Mouse (Mus musculus): ENCODE measurements around the gene Nr2f2. TPM values are rescaled to one million over a fixed set of nuclear protein-coding genes. Genes with fewer than 3 reads are reported as not detected.

Gene Nr2f2
- polyA plus RNA-seq, 1 experiment from 2014 or later = 203 TPM

GRCm38 (mm10) chr7:70368268-70368655 is 1.7 kb upstream of the Nr2f2 start:
- Histone ChIP-seq H3K4me1 (replicated peaks; ENCODE audit: insufficient read depth, low read length) (peaks cover 15% of the 10 kb centered on the region), H3K9me3 (replicated peaks; ENCODE audit: low read length) (no peaks in the 10 kb centered on the region), H3K4me3 (replicated peaks; ENCODE audit: low read depth, low read length) (peak overlapping the region; percentile 67), H3K4me2 (ENCODE audit: low read length) (peak overlapping the region; percentile 82), H3K27me3 (ENCODE audit: insufficient read depth, low read length) (no peaks in the 10 kb centered on the region), H3K27ac (peak overlapping the region; percentile 97), H3K9ac (ENCODE audit: low read depth, low read length) (peak overlapping the region; percentile 90), H3K36me3 (ENCODE audit: insufficient read depth, low read length) (no peaks in the 10 kb centered on the region)
- DNase-seq (ENCODE audit: low spot score) = peak; percentile 48
- ATAC-seq (replicated peaks; ENCODE audit: low FRiP score, low read depth) = no peak
- TF ChIP-seq CTCF (IDR thresholded peaks at IDR 0.05; ENCODE audit: low read depth) = no peak
- 23% methylated on average over 6 of the region's 6 CpGs for WGBS

- Histone ChIP-seq H3K27ac (peak overlapping the region; percentile 97), H3K9me3 (replicated peaks; ENCODE audit: low read length) (no peaks in the 10 kb centered on the region), H3K36me3 (ENCODE audit: insufficient read depth, low read length) (no peaks in the 10 kb centered on the region), H3K9ac (ENCODE audit: low read depth, low read length) (peak overlapping the region; percentile 90), H3K4me3 (replicated peaks; ENCODE audit: low read depth, low read length) (peak overlapping the region; percentile 67), H3K4me1 (replicated peaks; ENCODE audit: insufficient read depth, low read length) (peaks cover 15% of the 10 kb centered on the region), H3K4me2 (ENCODE audit: low read length) (peak overlapping the region; percentile 82), H3K27me3 (ENCODE audit: insufficient read depth, low read length) (no peaks in the 10 kb centered on the region)
- TF ChIP-seq CTCF (IDR thresholded peaks at IDR 0.05; ENCODE audit: low read depth) = no peak
- WGBS = 18% methylated on average over 16 of the region's 16 CpGs
- ATAC-seq (replicated peaks; ENCODE audit: low FRiP score, low read depth) (no peak; the same call in 1 of the 2 replicates), DNase-seq (ENCODE audit: low spot score) (peak; percentile 75)
Measured at GRCm38 (mm10) chr7:70367591-70368267, 1.2 kb upstream of the Nr2f2 start.

GRCm38 (mm10) chr7:70366808-70367095 is 217 bp upstream of the Nr2f2 start:
- H3K27me3 ChIP-seq (ENCODE audit: insufficient read depth, low read length) = no peaks in the 10 kb centered on the region
- TF ChIP-seq CTCF (IDR thresholded peaks at IDR 0.05; ENCODE audit: low read depth) = no peak
- H3K9ac ChIP-seq (ENCODE audit: low read depth, low read length) = peak overlapping the region; percentile 90
- DNase-seq (ENCODE audit: low spot score) = peak; percentile 59
- H3K36me3 ChIP-seq (ENCODE audit: insufficient read depth, low read length) = no peaks in the 10 kb centered on the region
- peak overlapping the region; percentile 82 for H3K4me2 ChIP-seq (ENCODE audit: low read length)
- H3K27ac ChIP-seq = peak overlapping the region; percentile 97
- peak overlapping the region; percentile 67 for H3K4me3 ChIP-seq (replicated peaks; ENCODE audit: low read depth, low read length)
- ATAC-seq (replicated peaks; ENCODE audit: low FRiP score, low read depth) = no peak
- H3K4me1 ChIP-seq (replicated peaks; ENCODE audit: insufficient read depth, low read length) = peaks cover 15% of the 10 kb centered on the region; the same call in 1 of the 2 replicates
- WGBS = 0% methylated on average over 1 of the region's 1 CpGs
- no peaks in the 10 kb centered on the region for H3K9me3 ChIP-seq (replicated peaks; ENCODE audit: low read length)

- Histone ChIP-seq H3K36me3 (ENCODE audit: insufficient read depth, low read length) (no peaks in the 10 kb centered on the region), H3K4me1 (replicated peaks; ENCODE audit: insufficient read depth, low read length) (peaks cover 8% of the 10 kb centered on the region; the same call in 1 of the 2 replicates), H3K27me3 (ENCODE audit: insufficient read depth, low read length) (no peaks in the 10 kb centered on the region), H3K4me2 (ENCODE audit: low read length) (peak overlapping the region; percentile 82), H3K4me3 (replicated peaks; ENCODE audit: low read depth, low read length) (peak overlapping the region; percentile 67), H3K27ac (peak overlapping the region; percentile 97), H3K9ac (ENCODE audit: low read depth, low read length) (peak overlapping the region; percentile 90), H3K9me3 (replicated peaks; ENCODE audit: low read length) (no peaks in the 10 kb centered on the region)
- TF ChIP-seq CTCF (IDR thresholded peaks at IDR 0.05; ENCODE audit: low read depth) = no peak
- ATAC-seq (replicated peaks; ENCODE audit: low FRiP score, low read depth) = no peak
- WGBS = under 1% methylated on average over 17 of the region's 17 CpGs
- DNase-seq (ENCODE audit: low spot score) = no peak
Measured at GRCm38 (mm10) chr7:70365401-70365811, 1.1 kb downstream of the Nr2f2 start.

- H3K9me3 ChIP-seq (replicated peaks; ENCODE audit: low read length) = no peaks in the 10 kb centered on the region
- peaks cover 2% of the 10 kb centered on the region; the same call in 1 of the 2 replicates for H3K4me1 ChIP-seq (replicated peaks; ENCODE audit: insufficient read depth, low read length)
- H3K36me3 ChIP-seq (ENCODE audit: insufficient read depth, low read length) = 0 out of 2 replicates have a peak, but pooled peaks cover 2% of the 10 kb centered on the region
- H3K27ac ChIP-seq = peak overlapping the region; percentile 97
- TF ChIP-seq CTCF (IDR thresholded peaks at IDR 0.05; ENCODE audit: low read depth) = peak; percentile 75
- no peaks in the 10 kb centered on the region for H3K27me3 ChIP-seq (ENCODE audit: insufficient read depth, low read length)
- no peak for ATAC-seq (replicated peaks; ENCODE audit: low FRiP score, low read depth)
- 1% methylated on average over 3 of the region's 3 CpGs for WGBS
- H3K4me3 ChIP-seq (replicated peaks; ENCODE audit: low read depth, low read length) = peak overlapping the region; percentile 67
- peak; percentile 98 for DNase-seq (ENCODE audit: low spot score)
- H3K4me2 ChIP-seq (ENCODE audit: low read length) = peak overlapping the region; percentile 82
- H3K9ac ChIP-seq (ENCODE audit: low read depth, low read length) = peak overlapping the region; percentile 90
Measured at GRCm38 (mm10) chr7:70364798-70365197, 1.7 kb downstream of the Nr2f2 start.

- Histone ChIP-seq H3K4me3 (replicated peaks; ENCODE audit: low read depth, low read length) (peak overlapping the region; percentile 98), H3K9ac (ENCODE audit: low read depth, low read length) (peak overlapping the region; percentile 90), H3K4me2 (ENCODE audit: low read length) (peak overlapping the region; percentile 82), H3K27me3 (ENCODE audit: insufficient read depth, low read length) (no peaks in the 10 kb centered on the region), H3K36me3 (ENCODE audit: insufficient read depth, low read length) (0 out of 2 replicates have a peak, but pooled peaks cover 7% of the 10 kb centered on the region), H3K9me3 (replicated peaks; ENCODE audit: low read length) (no peaks in the 10 kb centered on the region), H3K27ac (peak overlapping the region; percentile 84), H3K4me1 (replicated peaks; ENCODE audit: insufficient read depth, low read length) (no peaks in the 10 kb centered on the region; the same call in 1 of the 2 replicates)
- TF ChIP-seq CTCF (IDR thresholded peaks at IDR 0.05; ENCODE audit: low read depth) = no peak
- ATAC-seq (replicated peaks; ENCODE audit: low FRiP score, low read depth) (no peak), DNase-seq (ENCODE audit: low spot score) (peak; percentile 46)
- 23% methylated on average over 4 of the region's 4 CpGs for WGBS
Measured at GRCm38 (mm10) chr7:70363351-70363750, 3.2 kb downstream of the Nr2f2 start.

Measured in kidney, postnatal 0 days (tissue).